Mouse (Mus musculus) ES-E14 (cell line): Measurements from ENCODE around the gene Mxd3. TPM values are rescaled to one million over a fixed set of nuclear protein-coding genes. Genes with fewer than 3 reads are reported as not detected.
A peak's percentile ranks its signal among the peaks of the same experiment; 100 is the strongest.

Experiments used
- DNase-seq: peaks from one replicate; pipeline ENCODE4 v3.0.0-alpha.2; 2013; ENCODE audit warnings: low read depth, low spot score
- H3K27ac ChIP-seq: 2 replicates; pipeline ENCODE4 v1.5.1; 2012; ENCODE audit warnings: low read depth, mild to moderate bottlenecking, low read length, moderate library complexity, mixed read lengths; ENCODE audit not compliant: poor library complexity, insufficient read depth, severe bottlenecking
- H3K36me3 ChIP-seq: 2 replicates; pipeline ENCODE4 v1.6.1; 2012; ENCODE audit warnings: mild to moderate bottlenecking, low read length, moderate library complexity, mixed read lengths; ENCODE audit not compliant: control insufficient read depth, poor library complexity, insufficient read depth, severe bottlenecking
- H3K4me1 ChIP-seq, 2 experiments: fragments of 150-350 bp in 1 of 2; sonication (generic) in 1 of 2; 2 replicates each; pipeline ENCODE4 v1.6.1; 2012; ENCODE audit warnings: low read length in 2 of 2, mild to moderate bottlenecking in 1 of 2, mixed read lengths in 1 of 2; ENCODE audit not compliant: control insufficient read depth in 2 of 2, insufficient read depth in 2 of 2, poor library complexity in 1 of 2
- H3K4me3 ChIP-seq, 2 experiments: fragments of 150-350 bp in 1 of 2; sonication (generic) in 1 of 2; 2 replicates each; pipeline ENCODE4 v1.5.1; 2012; ENCODE audit warnings: low read length in 2 of 2, low read depth in 1 of 2, mild to moderate bottlenecking in 1 of 2, mixed read lengths in 1 of 2; ENCODE audit not compliant: insufficient read depth in 1 of 2, poor library complexity in 1 of 2, severe bottlenecking in 1 of 2
- H3K9ac ChIP-seq: 2 replicates; pipeline ENCODE4 v1.6.1; 2012; ENCODE audit warnings: low read depth, mild to moderate bottlenecking, low read length, mixed read lengths; ENCODE audit not compliant: poor library complexity, insufficient read depth, severe bottlenecking
- H3K9me3 ChIP-seq: fragments of 150-350 bp; sonication (generic); 2 replicates; pipeline ENCODE4 v1.6.1; 2012; ENCODE audit warnings: low read depth, mild to moderate bottlenecking, low read length; ENCODE audit not compliant: control insufficient read depth, insufficient read depth
- CHD2 ChIP-seq: IDR thresholded peaks from 2 replicates; pipeline ENCODE4 v1.6.1; 2014; ENCODE audit warnings: mild to moderate bottlenecking, low read depth, low read length, inconsistent platforms
- HCFC1 ChIP-seq: IDR thresholded peaks from 2 replicates; pipeline ENCODE4 v1.6.1; 2012; ENCODE audit warnings: low read length, inconsistent platforms, borderline replicate concordance; ENCODE audit not compliant: insufficient read depth
- MAFK ChIP-seq: IDR thresholded peaks from 2 replicates; pipeline ENCODE4 v1.6.1; 2014; ENCODE audit warnings: mild to moderate bottlenecking, low read depth, low read length, inconsistent platforms; ENCODE audit not compliant: insufficient read depth
- ZC3H11A ChIP-seq: IDR thresholded peaks from 2 replicates; pipeline ENCODE4 v1.6.1; 2012; ENCODE audit warnings: low read depth, mild to moderate bottlenecking, inconsistent platforms, low read length, borderline replicate concordance
- ZNF384 ChIP-seq: IDR thresholded peaks from 2 replicates; pipeline ENCODE4 v1.6.1; 2012; ENCODE audit warnings: low read depth, low read length, inconsistent platforms
- in situ Hi-C, 2 experiments: fragments of 600-800 bp; cut with MboI; formaldehyde crosslinking; loops; one replicate each; pipeline ENCODE4 v1.15.1; 2025; ENCODE audit warnings: low sequenced_read_pairs in 2 of 2, inconsistent platforms in 1 of 2; ENCODE audit not compliant: unreplicated experiment in 2 of 2
- total RNA-seq: library from RNA; depleted of rRNA; stranded (reverse); fragments of 300-350 nt; gene quantifications from 2 replicates; pipeline ENCODE4 v1.2.3, GENCODE M21; 2012

The Mxd3 gene
- total RNA-seq, 1 experiment: 12.5 TPM

GRCm38 (mm10) chr13:55319931-55320533 is 9.6 kb downstream of the Mxd3 start, which contains the start of gene Prelid1:
Gene Prelid1 (plus strand): TSS chr13:55320500.
- in situ Hi-C loops: no loop called here
- Histone ChIP-seq H3K9me3 (no peaks in the 10 kb centered on the region), H3K4me1 (peaks cover 3 to 13% of the 10 kb centered on the region in 2 experiments; a peak in 2 of 4 replicates), H3K36me3 (peaks cover 35% of the 10 kb centered on the region), H3K9ac (peak within 1 kb of the TSS; percentile 86), H3K27ac (no peak within 1 kb of the TSS), H3K4me3 (peak within 1 kb of the TSS; percentile 92 to 97)
- DNase-seq: no peak
- TF ChIP-seq ZC3H11A: no peak
- no peak for TF ChIP-seq CHD2
- TF ChIP-seq HCFC1: no peak
- no peak for TF ChIP-seq MAFK
- no peak for TF ChIP-seq ZNF384

- Histone ChIP-seq H3K9ac (no peak overlapping the region), H3K36me3 (peaks cover 39% of the 10 kb centered on the region), H3K27ac (no peak overlapping the region), H3K4me3 (no peak overlapping the region), H3K4me1 (peaks cover 0 to 6% of the 10 kb centered on the region in 2 experiments; a peak in 1 of 4 replicates), H3K9me3 (no peaks in the 10 kb centered on the region)
- DNase-seq: no peak
- no peak for TF ChIP-seq MAFK
- no peak for TF ChIP-seq CHD2
- no peak for TF ChIP-seq HCFC1
- no peak for TF ChIP-seq ZC3H11A
- no peak for TF ChIP-seq ZNF384
- in situ Hi-C loops: no loop called here
Measured at GRCm38 (mm10) chr13:55318351-55318750, 11.3 kb downstream of the Mxd3 start.

GRCm38 (mm10) chr13:55314891-55315412 is 14.7 kb downstream of the Mxd3 start:
- H3K9ac ChIP-seq: no peak overlapping the region
- peaks cover 50% of the 10 kb centered on the region for H3K36me3 ChIP-seq
- H3K4me1 ChIP-seq: no peaks in the 10 kb centered on the region; a peak in 1 of 4 replicates
- no peak for DNase-seq
- H3K4me3 ChIP-seq: no peak overlapping the region
- no peaks in the 10 kb centered on the region for H3K9me3 ChIP-seq
- no peak for TF ChIP-seq HCFC1
- TF ChIP-seq MAFK: peak; percentile 50; the same call in 1 of the 2 replicates
- no peak overlapping the region for H3K27ac ChIP-seq
- in situ Hi-C loops: no loop called here

GRCm38 (mm10) chr13:55313051-55313450 is 16.6 kb downstream of the Mxd3 start:
- H3K4me1 ChIP-seq: no peaks in the 10 kb centered on the region; a peak in 1 of 4 replicates
- peaks cover 47% of the 10 kb centered on the region for H3K36me3 ChIP-seq
- H3K9me3 ChIP-seq: no peaks in the 10 kb centered on the region
- no peak overlapping the region for H3K9ac ChIP-seq
- no peak for DNase-seq
- TF ChIP-seq ZNF384: no peak
- TF ChIP-seq ZC3H11A: no peak
- no peak for TF ChIP-seq MAFK
- TF ChIP-seq HCFC1: no peak
- TF ChIP-seq CHD2: no peak
- no peak overlapping the region for H3K4me3 ChIP-seq
- H3K27ac ChIP-seq: no peak overlapping the region; the same call in 1 of the 2 replicates
- in situ Hi-C loops: no loop called here
